ENCODE assay signal across 14 mouse cellular contexts in the genomic region with DNA sequence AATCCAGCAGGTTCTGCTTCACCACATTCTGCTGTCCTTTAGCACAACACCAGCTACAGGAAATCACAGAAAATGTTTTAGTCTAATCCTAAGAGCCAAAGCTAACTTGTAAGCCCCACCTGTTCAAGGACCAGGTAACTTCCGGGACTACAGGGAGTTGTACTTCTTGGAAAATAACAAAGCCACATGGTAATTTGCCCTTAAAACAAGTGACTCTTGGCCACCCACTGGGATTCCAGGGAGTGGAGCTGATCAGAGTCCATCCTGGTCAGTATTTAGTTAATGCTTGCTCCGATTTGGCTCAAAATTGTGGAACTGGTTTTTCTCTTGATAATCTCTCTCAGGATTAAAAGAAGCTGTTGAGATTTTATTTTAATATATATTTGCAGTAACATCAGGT.
"Had no signal": no experiment of that assay in that cellular context is flagged by ENCODE, and none has a peak within 500 bp of the region (broad histone marks: within the 10 kb centered on the region; RNA-seq: fewer than 3 reads in every experiment).

No protein-coding gene starts in this region.

- H3K4me2 ChIP-seq: limb, embryonic 15.5 days; liver, embryonic 12.5 days; lung, embryonic 14.5 days; neural tube, embryonic 15.5 days had no signal

- H3K27me3 ChIP-seq: limb, embryonic 15.5 days; liver, embryonic 12.5 days; neural tube, embryonic 15.5 days had no signal

- H3K27ac ChIP-seq: limb, embryonic 15.5 days; liver, embryonic 12.5 days; midbrain, embryonic 10.5 days; neural tube, embryonic 15.5 days had no signal

- H3K9ac ChIP-seq: limb, embryonic 15.5 days; liver, embryonic 12.5 days; lung, embryonic 14.5 days; neural tube, embryonic 15.5 days had no signal

- H3K4me3 ChIP-seq: limb, embryonic 15.5 days; liver, embryonic 12.5 days; midbrain, embryonic 10.5 days; myocyte; neural tube, embryonic 15.5 days had no signal

- H3K9me3 ChIP-seq: limb, embryonic 15.5 days; liver, embryonic 12.5 days; neural tube, embryonic 15.5 days had no signal

- DNase-seq: lung, embryonic 14.5 days; lung, postnatal 10 days; lung, postnatal 4 days; midbrain, embryonic 14.5 days; right cerebral cortex, adult 18-20 months; right cerebral cortex, postnatal 25 days; thymus, postnatal 4 days had no signal

- H3K4me1 ChIP-seq: limb, embryonic 15.5 days; liver, embryonic 12.5 days had no signal

- ATAC-seq: inflammation-experienced regulatory T-cells, adult 6 months; intestine, postnatal 0 days; liver, embryonic 12.5 days had no signal

- H3K36me3 ChIP-seq: limb, embryonic 15.5 days; liver, embryonic 12.5 days; neural tube, embryonic 15.5 days had no signal
